Mouse (Mus musculus): Measurements from ENCODE around the gene Scand1. TPM values are rescaled to one million over a fixed set of nuclear protein-coding genes. Genes with fewer than 3 reads are reported as not detected.

The Scand1 gene
- polyA plus RNA-seq, 1 experiment from 2014 or later: 56.7 TPM

GRCm38 (mm10) chr2:156272553-156272952 lies 40.0 kb downstream of the Scand1 start:
- no peak for ATAC-seq
- H3K4me3 ChIP-seq (ENCODE audit: low read depth, low read length): no peak overlapping the region
- peaks cover 24% of the 10 kb centered on the region for H3K36me3 ChIP-seq (replicated peaks; ENCODE audit: insufficient read depth, low read length)
- H3K9me3 ChIP-seq (ENCODE audit: low read length): no peaks in the 10 kb centered on the region
- H3K4me1 ChIP-seq (ENCODE audit: insufficient read depth): no peaks in the 10 kb centered on the region
- H3K4me2 ChIP-seq (ENCODE audit: low read depth, low read length): no peak overlapping the region
- 85% methylated on average over 6 of the region's 6 CpGs for WGBS (ENCODE audit: insufficient replicate concordance)
- no peak for DNase-seq
- no peak overlapping the region for H3K9ac ChIP-seq (replicated peaks)
- no peak overlapping the region for H3K27ac ChIP-seq (ENCODE audit: low read depth)
- no peaks in the 10 kb centered on the region for H3K27me3 ChIP-seq (ENCODE audit: insufficient read depth, low read length)
- no peak for TF ChIP-seq EP300 (IDR thresholded peaks at IDR 0.05; ENCODE audit: low read depth)
- no peak for TF ChIP-seq CTCF (IDR thresholded peaks at IDR 0.05; ENCODE audit: low read depth)

- no peaks in the 10 kb centered on the region for H3K27me3 ChIP-seq (ENCODE audit: insufficient read depth, low read length)
- no peak for TF ChIP-seq CTCF (IDR thresholded peaks at IDR 0.05; ENCODE audit: low read depth)
- no peak for TF ChIP-seq EP300 (IDR thresholded peaks at IDR 0.05; ENCODE audit: low read depth)
- no peak for ATAC-seq
- peaks cover 17% of the 10 kb centered on the region for H3K36me3 ChIP-seq (replicated peaks; ENCODE audit: insufficient read depth, low read length)
- H3K27ac ChIP-seq (ENCODE audit: low read depth): no peak overlapping the region
- no peak overlapping the region for H3K4me2 ChIP-seq (ENCODE audit: low read depth, low read length)
- no peak overlapping the region for H3K4me3 ChIP-seq (ENCODE audit: low read depth, low read length)
- no peaks in the 10 kb centered on the region for H3K4me1 ChIP-seq (ENCODE audit: insufficient read depth)
- 88% methylated on average over 9 of the region's 9 CpGs for WGBS (ENCODE audit: insufficient replicate concordance)
- DNase-seq: no peak
- no peak overlapping the region for H3K9ac ChIP-seq (replicated peaks)
- no peaks in the 10 kb centered on the region for H3K9me3 ChIP-seq (ENCODE audit: low read length)
Measured at GRCm38 (mm10) chr2:156267636-156268035, 44.9 kb downstream of the Scand1 start.

- DNase-seq: no peak
- no peak overlapping the region for H3K4me3 ChIP-seq (ENCODE audit: low read depth, low read length)
- no peaks in the 10 kb centered on the region for H3K27me3 ChIP-seq (ENCODE audit: insufficient read depth, low read length)
- WGBS (ENCODE audit: insufficient replicate concordance): 74% methylated on average over 4 of the region's 4 CpGs
- H3K9ac ChIP-seq (replicated peaks): no peak overlapping the region
- no peaks in the 10 kb centered on the region for H3K9me3 ChIP-seq (ENCODE audit: low read length)
- peaks cover 3% of the 10 kb centered on the region; the same call in 1 of the 2 replicates for H3K4me1 ChIP-seq (ENCODE audit: insufficient read depth)
- no peak overlapping the region for H3K27ac ChIP-seq (ENCODE audit: low read depth)
- TF ChIP-seq EP300 (IDR thresholded peaks at IDR 0.05; ENCODE audit: low read depth) (no peak), CTCF (IDR thresholded peaks at IDR 0.05; ENCODE audit: low read depth) (no peak)
- peaks cover 10% of the 10 kb centered on the region; the same call in 1 of the 2 replicates for H3K36me3 ChIP-seq (replicated peaks; ENCODE audit: insufficient read depth, low read length)
- ATAC-seq: no peak
- H3K4me2 ChIP-seq (ENCODE audit: low read depth, low read length): no peak overlapping the region
Measured at GRCm38 (mm10) chr2:156263204-156263893, 49.2 kb downstream of the Scand1 start.

Small RNA genes within 50 kb of the gene (microRNA-seq; reads per million reads assigned to microRNA genes)
- not detected for gene Gm22759

Other genes with a start within 250 kb of the Scand1 start
- gene Spag4, start 247.5 kb downstream of the Scand1 start, polyA plus RNA-seq (2015; fragmentation: Nextera tagmentation; extraction: Ambion mirVana): 0.54 and 0.74 TPM in 2 replicates
- 13.4 and 16.0 TPM in 2 replicates for gene Cpne1, start 200.7 kb downstream of the Scand1 start, polyA plus RNA-seq (2015; fragmentation: Nextera tagmentation; extraction: Ambion mirVana)
- gene Rbm12, start 200.7 kb downstream of the Scand1 start, polyA plus RNA-seq (2015; fragmentation: Nextera tagmentation; extraction: Ambion mirVana): 5.5 and 5.7 TPM in 2 replicates
- 0.88 and 3.0 TPM in 2 replicates for gene Gm28036, start 185.6 kb downstream of the Scand1 start, polyA plus RNA-seq (2015; fragmentation: Nextera tagmentation; extraction: Ambion mirVana)
- gene Romo1, start 168.7 kb downstream of the Scand1 start, polyA plus RNA-seq (2015; fragmentation: Nextera tagmentation; extraction: Ambion mirVana): 292 and 295 TPM in 2 replicates
- 38.9 and 40.2 TPM in 2 replicates for gene Nfs1, start 168.5 kb downstream of the Scand1 start, polyA plus RNA-seq (2015; fragmentation: Nextera tagmentation; extraction: Ambion mirVana)
- gene Rbm39, start 132.5 kb downstream of the Scand1 start, polyA plus RNA-seq (2015; fragmentation: Nextera tagmentation; extraction: Ambion mirVana): 228 and 239 TPM in 2 replicates
- 11.7 and 15.0 TPM in 2 replicates for gene Phf20, start 116.2 kb downstream of the Scand1 start, polyA plus RNA-seq (2015; fragmentation: Nextera tagmentation; extraction: Ambion mirVana)
- gene Cnbd2, start 405 bp downstream of the Scand1 start, polyA plus RNA-seq (2015; fragmentation: Nextera tagmentation; extraction: Ambion mirVana): 3.5 and 4.0 TPM in 2 replicates
- 0.49 and 0.51 TPM in 2 replicates for gene Epb41l1, start 108.2 kb upstream of the Scand1 start, polyA plus RNA-seq (2015; fragmentation: Nextera tagmentation; extraction: Ambion mirVana)
- 10.8 and 10.9 TPM in 2 replicates for gene Aar2, start 234.9 kb upstream of the Scand1 start, polyA plus RNA-seq (2015; fragmentation: Nextera tagmentation; extraction: Ambion mirVana)